Mouse (Mus musculus) hindlimb bud, embryonic 11.5 days (tissue): ENCODE measurements around the gene St6gal1.

Experiments
- DNase-seq: peaks from one replicate; pipeline ENCODE4 v3.0.0-alpha.2; 2012; ENCODE audit warnings: low read depth, low spot score; ENCODE audit errors: extremely low spot score

The St6gal1 gene

GRCm38 (mm10) chr16:23223166-23223870, 1.2 kb upstream of the St6gal1 start:
- DNase-seq = no peak

DNA sequence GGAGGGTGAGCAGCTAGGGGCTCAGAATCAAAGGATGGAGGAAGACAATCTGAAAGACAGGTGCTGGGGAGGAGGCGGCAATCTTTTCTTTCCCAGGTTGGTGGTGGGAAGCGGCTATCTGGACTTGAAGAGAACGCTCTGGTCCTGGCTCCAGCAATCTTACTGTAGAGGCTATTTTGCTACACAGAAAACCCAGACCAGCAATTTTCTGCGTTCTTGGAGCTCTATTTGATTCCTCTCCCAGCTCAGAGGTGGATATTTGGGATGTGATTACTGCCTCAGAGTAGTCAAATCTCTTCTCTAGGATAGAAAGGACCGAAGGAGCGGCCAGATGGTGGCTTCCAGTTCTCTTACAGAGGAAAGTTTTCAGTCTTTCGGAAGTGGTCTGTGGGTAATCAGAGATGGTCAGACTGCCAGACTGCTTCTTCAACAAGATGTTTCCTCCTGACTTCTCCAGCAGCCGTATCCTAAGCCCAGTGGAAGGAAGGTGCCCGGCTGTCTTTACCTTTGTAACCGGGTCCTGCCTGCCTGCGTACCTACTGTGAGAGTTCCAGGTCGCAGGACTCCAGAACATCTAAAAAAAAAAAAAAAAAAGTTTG, 570 bp upstream of the St6gal1 start:
- DNase-seq = no peak

DNA sequence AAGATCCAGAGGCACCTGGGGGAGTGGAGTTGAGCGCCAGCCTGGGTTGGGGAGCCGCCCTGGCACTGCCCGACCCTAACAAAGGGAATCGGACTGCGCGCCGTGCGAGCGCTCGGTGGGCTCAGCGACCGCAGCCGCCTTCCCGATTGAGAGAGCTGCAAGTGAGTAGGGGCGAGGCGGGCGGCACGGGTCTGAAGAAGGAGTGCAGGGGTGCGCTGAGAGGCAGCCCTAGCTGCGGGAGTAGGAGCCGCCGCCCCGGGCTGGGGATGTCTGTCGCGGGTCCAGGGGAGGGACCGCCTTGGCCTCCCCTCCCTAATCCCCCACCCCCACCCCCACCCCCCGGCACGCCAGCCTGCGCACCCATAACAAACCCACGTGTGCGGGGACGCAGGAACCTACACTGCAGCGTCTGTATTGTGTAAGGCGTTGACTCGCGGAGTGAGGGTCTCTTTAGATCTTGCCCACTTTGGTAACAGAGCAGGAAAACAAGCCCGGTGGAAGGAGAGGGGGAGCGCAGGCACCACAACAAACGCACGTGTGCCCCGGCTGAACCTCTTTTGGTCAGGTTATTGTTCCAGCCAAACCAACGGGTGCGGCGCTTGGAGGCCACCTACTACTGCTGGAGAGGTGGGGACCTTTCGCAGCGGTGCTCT, 655 bp downstream of the St6gal1 start:
- no peak for DNase-seq

GRCm38 (mm10) chr16:23225821-23226600, 1.5 kb downstream of the St6gal1 start:
- DNase-seq = no peak

DNA sequence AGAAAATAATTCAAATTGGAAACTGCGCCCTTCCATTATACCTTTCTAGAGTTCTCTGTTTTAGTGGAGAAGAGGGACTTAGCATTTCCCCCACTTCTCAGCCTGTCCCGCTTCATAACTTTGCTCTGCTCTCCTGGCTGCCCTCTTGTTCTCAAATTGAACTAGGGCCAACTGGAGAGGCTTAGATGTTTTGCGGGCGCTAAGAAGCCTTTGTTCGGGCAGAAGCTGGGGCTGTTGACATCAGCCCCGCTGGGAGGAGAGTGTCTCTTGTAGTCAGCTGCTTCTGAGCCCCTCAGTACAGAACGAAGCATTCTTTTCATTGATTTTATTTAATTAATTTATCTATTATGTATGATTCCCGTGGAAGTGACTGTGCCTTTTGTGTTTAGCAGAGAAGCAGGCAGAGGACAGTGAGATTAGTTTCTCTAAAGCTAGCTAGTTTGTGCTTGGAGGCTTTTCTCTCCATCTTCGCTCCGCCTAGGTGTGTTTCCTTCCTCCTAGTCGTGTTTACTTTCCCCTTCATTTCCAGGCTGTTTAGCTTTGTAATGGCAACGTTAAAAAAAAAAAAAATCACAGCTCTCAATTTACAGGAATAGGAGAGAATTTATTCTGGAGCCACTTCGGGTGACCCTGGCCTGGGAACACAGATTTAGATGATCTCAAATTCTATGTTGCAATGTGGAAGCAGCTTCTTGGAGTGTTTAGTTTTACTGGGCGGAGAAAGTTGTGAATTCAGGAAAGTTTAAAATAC, 2.2 kb downstream of the St6gal1 start:
- DNase-seq = no peak

- no peak for DNase-seq
Observed at GRCm38 (mm10) chr16:23227851-23228250, 3.3 kb downstream of the St6gal1 start.

GRCm38 (mm10) chr16:23228486-23228885, 3.9 kb downstream of the St6gal1 start:
- no peak for DNase-seq

GRCm38 (mm10) chr16:23229945-23230344, 5.4 kb downstream of the St6gal1 start:
- DNase-seq = no peak

- DNase-seq = no peak
Observed at GRCm38 (mm10) chr16:23231168-23231567, 6.6 kb downstream of the St6gal1 start.

GRCm38 (mm10) chr16:23232691-23233090, 8.2 kb downstream of the St6gal1 start:
- no peak for DNase-seq

DNA sequence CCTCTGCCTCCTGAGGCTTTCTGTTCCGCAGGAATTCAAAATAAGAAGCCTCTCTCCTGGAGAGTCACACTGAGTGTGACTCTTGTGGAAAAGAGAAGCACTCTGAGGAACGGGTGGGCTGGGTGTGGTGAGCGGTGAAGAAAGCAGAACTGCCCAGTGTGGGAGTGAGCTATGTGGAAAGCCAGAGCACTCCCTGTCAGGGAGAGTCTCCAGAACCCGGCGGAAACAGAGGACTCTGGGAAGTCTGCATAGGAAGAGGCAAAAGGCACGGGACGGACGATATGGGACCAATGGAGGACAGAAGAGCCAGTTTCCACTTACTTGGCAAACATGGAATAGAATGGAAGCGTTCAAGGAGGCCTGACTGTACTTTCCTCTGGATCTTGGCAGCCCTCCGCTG, 9.0 kb downstream of the St6gal1 start:
- DNase-seq = no peak

DNA sequence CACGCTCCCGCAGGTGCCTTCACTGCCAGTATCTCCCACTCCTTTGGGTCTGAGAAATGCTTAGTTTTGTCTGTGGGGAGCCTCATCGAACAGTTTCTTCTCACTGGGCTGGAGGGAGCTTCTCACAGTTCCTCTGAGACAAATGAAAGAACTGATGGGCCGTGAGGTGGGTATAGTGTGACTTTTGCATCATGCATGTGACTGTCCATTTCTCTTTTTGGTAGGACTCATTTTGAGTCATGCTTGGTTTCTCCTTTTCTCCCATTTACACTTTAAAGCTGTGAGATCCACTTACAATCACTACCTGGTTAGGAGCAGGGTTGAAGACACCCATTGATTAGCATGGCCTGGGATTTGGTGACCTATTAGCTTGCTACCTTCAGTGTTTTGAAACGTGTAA, 10.0 kb downstream of the St6gal1 start:
- no peak for DNase-seq

- no peak for DNase-seq
Observed at GRCm38 (mm10) chr16:23235173-23235694, 10.7 kb downstream of the St6gal1 start.

DNA sequence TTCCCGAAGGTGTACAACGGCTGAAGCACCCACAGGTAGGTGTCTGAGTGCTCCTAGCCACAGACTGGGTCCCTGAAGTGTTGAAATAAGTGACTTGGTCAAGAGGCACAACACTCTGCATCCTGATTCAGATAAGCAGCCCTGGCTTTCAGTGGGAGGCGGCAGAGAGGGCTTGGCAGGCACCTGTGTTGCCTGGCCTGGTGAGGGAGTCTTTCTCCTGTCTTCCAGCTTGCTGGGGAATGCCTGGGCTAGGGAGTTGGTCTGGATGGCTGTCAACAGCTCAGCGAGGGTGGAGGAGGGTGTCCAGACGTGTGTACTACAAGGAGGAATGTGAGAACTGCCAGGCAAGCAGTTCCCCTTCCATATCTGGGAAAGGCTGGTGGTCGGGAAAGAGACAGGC, 15.0 kb downstream of the St6gal1 start:
- no peak for DNase-seq

DNA sequence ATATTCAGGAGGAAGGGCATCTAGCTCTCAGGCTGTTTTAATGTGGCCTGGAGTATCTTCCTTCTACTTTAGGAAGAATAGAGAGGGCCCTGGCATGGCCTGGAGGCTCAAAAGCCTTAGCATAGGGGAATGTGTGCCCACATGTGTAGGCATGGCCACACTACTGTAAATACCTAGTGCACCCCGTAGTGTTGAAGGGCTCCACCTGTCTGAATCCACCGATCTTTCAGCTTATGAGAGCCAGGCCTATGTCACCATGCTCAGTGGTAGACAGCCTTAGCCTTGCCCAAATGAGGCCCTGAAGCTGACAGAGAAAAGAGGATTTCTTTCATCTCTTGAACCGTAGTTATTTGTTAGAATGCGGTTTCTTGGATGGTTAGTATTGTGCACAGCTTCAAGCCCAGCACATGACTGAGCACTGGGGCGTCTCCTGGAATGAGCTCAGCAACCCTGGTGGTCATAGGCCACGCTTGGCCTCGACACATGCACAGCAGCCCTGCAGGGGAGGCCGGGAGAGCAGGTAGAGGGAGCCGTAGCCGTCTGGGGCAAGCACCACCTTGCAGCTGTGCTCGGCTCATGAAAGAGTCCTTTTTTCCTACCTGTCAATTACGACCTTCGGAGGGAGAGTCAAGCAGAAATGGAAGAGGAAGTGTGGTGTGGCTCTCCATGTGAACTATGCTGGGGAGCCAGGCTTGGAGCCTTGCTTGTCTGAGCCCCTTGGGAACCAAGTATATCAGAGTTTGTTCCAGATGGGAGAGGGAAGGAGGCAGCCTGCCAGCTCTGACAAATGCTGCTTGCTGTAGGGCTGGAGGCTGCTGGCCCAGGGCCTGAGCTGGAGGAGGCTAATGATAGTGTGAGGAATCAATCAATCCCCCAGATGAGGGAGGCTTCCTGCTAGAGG, 15.8 kb downstream of the St6gal1 start:
- DNase-seq = no peak

- DNase-seq = no peak
Observed at GRCm38 (mm10) chr16:23240950-23241259, 16.4 kb downstream of the St6gal1 start.

DNA sequence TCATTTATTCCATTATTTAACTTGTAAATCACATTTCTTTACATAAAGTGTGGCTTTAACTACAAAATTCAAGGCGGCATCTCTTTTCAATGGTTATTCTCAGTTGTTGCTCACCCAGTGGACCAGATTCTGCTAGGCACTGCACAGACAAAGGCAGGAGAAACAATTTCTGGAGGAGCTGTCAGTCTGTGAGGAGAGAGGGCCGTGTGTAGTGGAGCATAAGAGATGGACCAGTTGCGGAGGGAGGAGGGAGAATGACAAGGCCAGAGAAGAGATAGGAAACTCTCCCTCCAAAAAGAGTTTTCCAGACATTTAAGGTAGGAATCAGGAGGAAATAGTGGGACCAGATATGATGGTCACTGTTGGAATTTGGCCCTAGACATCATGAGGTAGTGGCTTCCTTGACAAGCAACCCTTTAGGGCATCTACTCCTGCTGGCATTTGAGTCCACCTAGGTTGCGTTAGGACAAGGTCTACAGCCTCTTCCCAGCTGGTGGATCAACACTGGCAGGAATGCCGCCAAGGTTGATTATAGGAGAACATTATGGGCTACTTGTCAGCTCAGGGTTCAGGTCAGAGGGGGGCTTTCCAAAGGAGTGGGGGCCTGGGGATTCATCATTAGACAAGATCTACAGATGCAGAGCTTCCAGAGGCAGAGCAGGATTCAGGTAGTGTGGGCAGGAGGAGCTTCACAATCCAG, 19.3 kb downstream of the St6gal1 start:
- DNase-seq = no peak

DNA sequence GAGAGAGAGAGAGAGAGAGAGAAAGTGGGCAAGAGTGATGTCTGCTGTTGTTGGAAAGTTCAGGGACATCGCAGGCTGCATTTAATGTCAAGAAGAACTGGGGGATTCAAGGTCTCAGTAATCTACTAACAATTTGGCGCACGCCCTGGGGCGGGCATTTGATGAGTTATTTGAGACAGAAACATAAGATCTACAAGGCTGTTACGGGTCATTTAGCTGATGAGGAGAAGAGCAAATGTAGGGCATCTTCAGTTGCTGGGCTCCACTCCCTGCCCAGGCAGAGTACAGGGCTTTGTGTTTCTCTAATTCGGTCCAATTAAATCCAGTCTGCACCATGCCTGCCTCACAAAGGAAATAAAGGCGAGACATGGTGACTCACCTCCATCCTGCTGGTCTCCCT, 19.9 kb downstream of the St6gal1 start:
- DNase-seq = no peak

DNA sequence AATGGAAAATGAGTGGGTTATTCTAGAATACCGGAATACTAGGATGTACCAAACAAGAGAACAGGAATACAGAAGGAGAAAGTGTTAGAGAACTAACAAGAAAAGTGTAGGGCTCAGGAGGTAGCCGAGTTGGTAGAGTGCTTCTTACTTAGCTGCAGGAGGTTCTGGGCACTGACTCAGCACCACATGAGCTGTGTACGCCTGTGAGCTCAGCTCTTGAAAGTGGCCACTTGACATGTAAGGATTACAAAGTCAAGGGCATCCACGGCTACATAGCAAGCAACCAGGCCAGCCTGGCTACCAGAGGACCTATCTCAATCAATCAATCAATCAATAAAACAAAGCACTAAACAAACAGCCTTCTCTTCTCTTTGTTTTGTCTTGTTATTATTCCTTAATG, 24.7 kb downstream of the St6gal1 start:
- no peak for DNase-seq
